11 mouse cellular contexts compared by ENCODE assay signal in genomic region chr2:150689223-150689800, GRCm38 (mm10). TPM values are rescaled to one million over a fixed set of nuclear protein-coding genes. Genes with fewer than 3 reads are reported as not detected.
DNase-seq lines count a peak whose midpoint lies in the region; ATAC-seq and TF ChIP-seq lines count a peak whose summit lies in the region.
"Had no signal": no experiment of that assay in that cellular context is flagged by ENCODE, and none has a peak within 500 bp of the region (broad histone marks: within the 10 kb centered on the region; RNA-seq: fewer than 3 reads in every experiment).

Gene Vsx1, minus strand, starts transcription at chr2:150689360.

- TF ChIP-seq CTCF in hindbrain, postnatal 0 days (IDR thresholded peaks at IDR 0.05; ENCODE audit: low read depth) = no peak

- ATAC-seq in heart, embryonic 15.5 days (replicated peaks; ENCODE audit: insufficient number of reproducible peaks, insufficient read depth, low FRiP score, low read depth) = no peak
- ATAC-seq in embryonic facial prominence, embryonic 13.5 days (ENCODE audit: insufficient number of reproducible peaks, insufficient read depth, low FRiP score, low TSS enrichment, low read depth) = no peak
- ATAC-seq in hindbrain, postnatal 0 days = peak; percentile 36
- peak; percentile 49 for ATAC-seq in midbrain, embryonic 15.5 days (replicated peaks)

- peaks cover 9% of the 10 kb centered on the region for H3K4me1 ChIP-seq in heart, embryonic 15.5 days (replicated peaks)
- peaks cover 12% of the 10 kb centered on the region; the same call in 1 of the 2 replicates for H3K4me1 ChIP-seq in embryonic facial prominence, embryonic 13.5 days
- peaks cover 7% of the 10 kb centered on the region; the same call in 1 of the 2 replicates for H3K4me1 ChIP-seq in hindbrain, postnatal 0 days (ENCODE audit: insufficient read depth, low read length)
- H3K4me1 ChIP-seq in midbrain, embryonic 15.5 days = peaks cover 17% of the 10 kb centered on the region

- H3K27me3 ChIP-seq in heart, embryonic 15.5 days = peaks cover 85% of the 10 kb centered on the region
- H3K27me3 ChIP-seq in embryonic facial prominence, embryonic 13.5 days = peaks cover 83% of the 10 kb centered on the region
- H3K27me3 ChIP-seq in hindbrain, postnatal 0 days (ENCODE audit: insufficient read depth, low read length) = peaks cover 50% of the 10 kb centered on the region
- H3K27me3 ChIP-seq in midbrain, embryonic 15.5 days (replicated peaks) = peaks cover 57% of the 10 kb centered on the region

- H3K36me3 ChIP-seq in heart, embryonic 15.5 days = no peaks in the 10 kb centered on the region
- H3K36me3 ChIP-seq in embryonic facial prominence, embryonic 13.5 days = no peaks in the 10 kb centered on the region
- no peaks in the 10 kb centered on the region for H3K36me3 ChIP-seq in hindbrain, postnatal 0 days (ENCODE audit: insufficient read depth, low read length)
- H3K36me3 ChIP-seq in midbrain, embryonic 15.5 days (replicated peaks) = no peaks in the 10 kb centered on the region

- H3K27ac ChIP-seq in heart, embryonic 15.5 days = no peak within 1 kb of the TSS
- no peak within 1 kb of the TSS for H3K27ac ChIP-seq in embryonic facial prominence, embryonic 13.5 days
- H3K27ac ChIP-seq in hindbrain, postnatal 0 days = no peak within 1 kb of the TSS
- no peak within 1 kb of the TSS for H3K27ac ChIP-seq in midbrain, embryonic 15.5 days

- H3K9ac ChIP-seq in heart, embryonic 15.5 days = peak within 1 kb of the TSS; percentile 37
- peak within 1 kb of the TSS; percentile 58; the same call in 1 of the 2 replicates for H3K9ac ChIP-seq in embryonic facial prominence, embryonic 13.5 days
- 0 out of 2 replicates have a peak within 1 kb of the TSS, but pooled peaks have one; percentile 13 for H3K9ac ChIP-seq in hindbrain, postnatal 0 days (replicated peaks; ENCODE audit: low read length)
- H3K9ac ChIP-seq in midbrain, embryonic 15.5 days = 0 out of 2 replicates have a peak within 1 kb of the TSS, but pooled peaks have one; percentile 7

- peak within 1 kb of the TSS; percentile 82 for H3K4me2 ChIP-seq in heart, embryonic 15.5 days
- H3K4me2 ChIP-seq in embryonic facial prominence, embryonic 13.5 days = peak within 1 kb of the TSS; percentile 73
- peak within 1 kb of the TSS; percentile 68 for H3K4me2 ChIP-seq in hindbrain, postnatal 0 days (ENCODE audit: low read depth, low read length)
- peak within 1 kb of the TSS; percentile 77 for H3K4me2 ChIP-seq in midbrain, embryonic 15.5 days

- DNase-seq in heart, postnatal 10 days = no peak
- no peak for DNase-seq in hindbrain, postnatal 0 days (ENCODE audit: low spot score)
- no peak for DNase-seq in cerebellum, postnatal 10 days
- no peak for DNase-seq in thymus, postnatal 0 days (ENCODE audit: low spot score)
- no peak for DNase-seq in ovary, postnatal 14 days (ENCODE audit: low spot score)

- no peaks in the 10 kb centered on the region for H3K9me3 ChIP-seq in heart, embryonic 15.5 days (replicated peaks)
- no peaks in the 10 kb centered on the region for H3K9me3 ChIP-seq in embryonic facial prominence, embryonic 13.5 days
- H3K9me3 ChIP-seq in hindbrain, postnatal 0 days (ENCODE audit: low read length) = no peaks in the 10 kb centered on the region
- no peaks in the 10 kb centered on the region for H3K9me3 ChIP-seq in midbrain, embryonic 15.5 days

- intact Hi-C loops in heart, postnatal 10 days (cut with DNase I) = no loop called here

- 42% methylated on average over 16 of the region's 16 CpGs for WGBS in heart, embryonic 15.5 days
- 46% methylated on average over 16 of the region's 16 CpGs for WGBS in embryonic facial prominence, embryonic 13.5 days
- 43% methylated on average over 16 of the region's 16 CpGs for WGBS in hindbrain, postnatal 0 days
- WGBS in midbrain, embryonic 15.5 days = 26% methylated on average over 16 of the region's 16 CpGs

- peak within 1 kb of the TSS; percentile 50 for H3K4me3 ChIP-seq in heart, embryonic 15.5 days
- H3K4me3 ChIP-seq in embryonic facial prominence, embryonic 13.5 days = peak within 1 kb of the TSS; percentile 44
- H3K4me3 ChIP-seq in hindbrain, postnatal 0 days (ENCODE audit: low read length) = peak within 1 kb of the TSS; percentile 40
- H3K4me3 ChIP-seq in midbrain, embryonic 15.5 days = peak within 1 kb of the TSS; percentile 45

RNA-seq across cellular contexts. Expression of gene Vsx1, which starts in this region (rescaled TPM):
- polyA plus RNA-seq in heart, embryonic 15.5 days (2015; fragmentation: Nextera tagmentation; extraction: Ambion mirVana) = not detected in 2 replicates
- total RNA-seq in heart, postnatal 10 days (2021) = not detected
- not detected in 2 replicates for polyA plus RNA-seq in embryonic facial prominence, embryonic 13.5 days (2015; fragmentation: Nextera tagmentation; extraction: Ambion mirVana)
- total RNA-seq in hindbrain, postnatal 0 days (2014; rRNA removed) = 0.26 TPM in 1 of 2 replicates, not detected in the other
- 0.10 and 0.13 TPM in 2 replicates for polyA plus RNA-seq in hindbrain, postnatal 0 days (2015; fragmentation: Nextera tagmentation; extraction: Ambion mirVana)
- polyA plus RNA-seq in midbrain, embryonic 15.5 days (2015; fragmentation: Nextera tagmentation; extraction: Ambion mirVana) = 0.04 and 0.06 TPM in 2 replicates
- polyA plus RNA-seq in thymus, postnatal 0 days (2015; fragmentation: Nextera tagmentation; extraction: Ambion mirVana) = not detected in 2 replicates
- total RNA-seq: adrenal gland, postnatal 4 days; layer of hippocampus, adult 18-20 months had no signal
- polyA plus RNA-seq: testis, adult 2 months had no signal

Comparison
In these comparisons a context has a peak if more than half of its experiments do, and no peak if none do; other contexts are left out.
1. Peak in ATAC-seq, H3K4me3 ChIP-seq, H3K9ac ChIP-seq and H3K4me2 ChIP-seq in hindbrain, postnatal 0 days; RNA of the gene not detected or under 1 TPM.
2. Peak in ATAC-seq, H3K4me3 ChIP-seq, H3K9ac ChIP-seq and H3K4me2 ChIP-seq in midbrain, embryonic 15.5 days; RNA of the gene not detected or under 1 TPM.
3. H3K9ac ChIP-seq: peak in every context shown above with its lines; median percentile 58 in embryonic facial prominence, embryonic 13.5 days; 37 in heart, embryonic 15.5 days; 13 in hindbrain, postnatal 0 days; 7 in midbrain, embryonic 15.5 days.